Mouse (Mus musculus): ENCODE measurements at regions not wholly inside any gene's neighbourhood (a gene's known extent, or its start where the extent isn't known, plus 50 kb on each side); places are given as distances from the start of the nearest gene placed in this dataset.

- no peak for TF ChIP-seq POLR2A (IDR thresholded peaks at IDR 0.05; ENCODE audit: insufficient read length, low read depth)
- TF ChIP-seq USF1 (IDR thresholded peaks at IDR 0.05; ENCODE audit: low read depth), result no peak
These were observed 130.0 kb upstream of the Vegfc start for GRCm38 (mm10) chr8:53947384-53947783.

Data from myocyte (in vitro differentiated cells).